Mouse (Mus musculus): ENCODE measurements at regions not wholly inside any gene's neighbourhood (a gene's known extent, or its start where the extent isn't known, plus 50 kb on each side); places are given as distances from the start of the nearest gene placed in this dataset.

GRCm38 (mm10) chr5:115790436-115790835 is 54.6 kb upstream of the Cit start:
- DNase-seq (ENCODE audit: low spot score), result peak; percentile 63

Measured in ovary, postnatal 14 days (tissue).